Mouse (Mus musculus) yolk sac, embryonic 10.5 days (tissue): ENCODE results near the gene Crim1.
A peak's percentile ranks its signal among the peaks of the same experiment; 100 is the strongest.

ENCODE experiments used
- DNase-seq: peaks from one replicate; pipeline ENCODE4 v3.0.0-alpha.2; 2017; ENCODE audit warnings: low spot score

Crim1 gene

DNA sequence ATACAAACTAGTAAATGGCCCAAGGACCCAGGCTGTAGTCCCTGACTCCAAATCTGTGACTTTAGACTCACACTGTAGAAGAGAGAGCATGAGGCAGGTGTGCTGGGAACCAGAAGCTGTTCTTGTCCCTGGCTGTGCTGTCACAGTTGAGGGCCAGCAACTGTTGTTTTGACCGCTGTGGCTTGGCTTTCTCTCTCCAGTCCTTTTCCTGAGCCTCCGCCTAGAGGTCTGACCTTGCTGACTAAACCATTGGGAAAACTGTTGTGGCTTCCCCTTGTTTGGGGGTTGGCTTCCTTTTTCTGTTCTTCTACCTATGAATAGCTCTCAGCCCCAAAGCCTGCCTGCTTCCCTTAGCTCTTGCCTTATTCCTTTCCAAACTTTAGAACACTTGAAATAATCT, 126.3 kb downstream of the Crim1 start:
- DNase-seq, result no peak

DNA sequence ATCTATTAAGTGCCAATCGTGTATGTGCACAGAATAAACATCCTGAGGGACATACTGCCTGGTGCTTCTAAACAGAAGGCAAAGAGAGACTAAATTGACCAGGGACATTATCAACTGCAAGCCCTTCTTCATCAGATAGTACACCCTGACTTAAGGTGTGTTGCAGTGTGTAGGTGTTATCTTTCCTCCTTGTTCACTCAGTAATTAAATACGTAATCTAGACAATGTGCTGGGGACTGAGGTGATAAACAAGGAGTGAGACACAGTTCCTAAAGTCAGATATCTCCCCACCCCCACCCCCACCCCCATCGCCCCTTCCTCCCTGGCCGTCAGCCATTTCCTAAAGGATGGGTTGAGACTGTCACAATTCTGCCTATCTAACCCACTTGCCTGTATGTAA, 127.1 kb downstream of the Crim1 start:
- no peak for DNase-seq

DNA sequence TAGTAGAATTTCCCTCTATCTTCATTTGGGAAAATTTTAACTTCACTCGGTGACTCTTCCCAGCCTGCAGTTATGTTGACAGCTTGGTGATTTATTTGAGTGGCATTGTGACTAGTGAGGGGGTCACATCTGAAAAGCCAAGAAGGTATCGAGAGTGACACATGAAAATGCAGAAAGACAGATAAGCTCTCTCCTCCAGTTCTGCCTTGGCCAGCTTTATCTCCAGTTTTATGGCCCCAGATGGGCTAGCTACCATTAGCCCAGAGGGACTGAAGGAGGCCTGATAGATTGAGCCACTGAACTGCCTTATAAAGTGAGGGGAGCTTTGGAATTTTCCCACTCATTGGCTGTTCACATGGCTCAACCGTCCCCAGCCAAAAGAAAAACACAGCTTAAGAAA, 128.2 kb downstream of the Crim1 start:
- peak; percentile 33 for DNase-seq

- DNase-seq, result no peak
Observed at GRCm38 (mm10) chr17:78331438-78331837, 131.4 kb downstream of the Crim1 start.

GRCm38 (mm10) chr17:78333275-78333674, 133.2 kb downstream of the Crim1 start:
- DNase-seq, result no peak

DNA sequence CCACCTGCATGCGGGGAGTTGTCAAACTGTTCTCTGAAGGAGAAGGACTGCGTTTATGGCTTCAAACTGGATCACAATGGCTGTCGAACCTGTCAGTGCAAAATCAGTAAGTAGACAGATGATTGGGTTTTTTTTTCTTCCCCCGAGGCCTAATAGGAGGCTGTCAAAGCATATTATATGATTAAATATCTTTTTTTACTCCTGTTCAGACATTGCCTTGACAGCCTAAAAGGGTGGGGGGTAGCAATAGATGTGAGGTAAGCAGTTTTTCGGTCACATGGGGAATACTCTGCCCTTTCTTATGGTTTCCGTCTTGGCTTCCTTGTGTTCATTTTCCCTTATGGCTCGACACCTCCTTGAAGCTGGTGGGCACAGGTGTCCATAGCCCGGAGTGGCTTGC, 135.2 kb downstream of the Crim1 start:
- no peak for DNase-seq

DNA sequence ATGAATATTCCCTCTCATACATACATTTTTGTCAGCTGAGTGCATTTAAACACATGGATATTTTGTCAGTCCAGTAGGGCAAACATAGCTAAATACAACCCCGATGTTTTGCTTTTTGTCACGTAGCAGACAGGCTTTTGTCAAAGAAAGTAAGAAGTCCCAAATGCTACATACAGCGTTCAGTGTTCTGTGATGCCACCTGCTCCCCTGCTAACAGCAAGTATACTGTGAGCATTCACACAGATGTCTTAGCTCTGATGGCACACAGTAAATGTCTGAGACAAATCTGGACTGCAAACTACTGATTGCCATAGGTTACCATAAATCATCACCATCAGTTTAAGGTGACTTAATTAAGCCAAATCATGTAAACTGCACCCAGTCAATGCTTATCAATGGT, 143.6 kb downstream of the Crim1 start:
- DNase-seq, result no peak

DNA sequence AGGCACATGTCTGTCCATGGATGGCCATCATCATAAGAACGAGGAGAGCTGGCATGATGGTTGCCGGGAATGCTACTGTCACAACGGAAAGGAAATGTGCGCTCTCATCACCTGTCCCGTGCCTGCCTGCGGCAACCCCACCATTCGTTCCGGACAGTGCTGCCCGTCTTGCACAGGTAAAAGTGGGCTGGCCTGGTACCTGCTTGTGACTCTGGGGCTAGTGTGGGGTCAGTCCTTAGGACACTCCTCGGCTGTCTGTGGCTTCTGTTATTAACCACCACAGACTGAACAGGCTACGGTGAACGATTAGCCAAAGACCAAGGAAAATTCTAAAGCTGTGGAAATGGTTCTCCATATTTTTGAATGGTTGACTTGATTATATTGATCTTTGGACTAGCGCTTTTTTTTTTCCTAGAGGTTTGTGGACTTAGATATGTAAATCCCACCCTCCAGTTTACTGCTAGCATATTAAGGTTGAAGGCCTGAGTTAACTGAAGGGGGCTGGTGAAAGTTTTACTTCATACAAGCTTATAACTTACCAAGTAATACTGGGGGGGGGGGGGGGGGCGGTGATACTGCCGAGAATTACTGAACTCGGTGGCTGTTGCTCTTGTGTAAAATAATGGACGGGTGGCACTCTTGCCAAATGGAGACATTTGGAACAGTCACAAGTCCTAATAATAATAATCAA, 147.2 kb downstream of the Crim1 start:
- no peak for DNase-seq

DNA sequence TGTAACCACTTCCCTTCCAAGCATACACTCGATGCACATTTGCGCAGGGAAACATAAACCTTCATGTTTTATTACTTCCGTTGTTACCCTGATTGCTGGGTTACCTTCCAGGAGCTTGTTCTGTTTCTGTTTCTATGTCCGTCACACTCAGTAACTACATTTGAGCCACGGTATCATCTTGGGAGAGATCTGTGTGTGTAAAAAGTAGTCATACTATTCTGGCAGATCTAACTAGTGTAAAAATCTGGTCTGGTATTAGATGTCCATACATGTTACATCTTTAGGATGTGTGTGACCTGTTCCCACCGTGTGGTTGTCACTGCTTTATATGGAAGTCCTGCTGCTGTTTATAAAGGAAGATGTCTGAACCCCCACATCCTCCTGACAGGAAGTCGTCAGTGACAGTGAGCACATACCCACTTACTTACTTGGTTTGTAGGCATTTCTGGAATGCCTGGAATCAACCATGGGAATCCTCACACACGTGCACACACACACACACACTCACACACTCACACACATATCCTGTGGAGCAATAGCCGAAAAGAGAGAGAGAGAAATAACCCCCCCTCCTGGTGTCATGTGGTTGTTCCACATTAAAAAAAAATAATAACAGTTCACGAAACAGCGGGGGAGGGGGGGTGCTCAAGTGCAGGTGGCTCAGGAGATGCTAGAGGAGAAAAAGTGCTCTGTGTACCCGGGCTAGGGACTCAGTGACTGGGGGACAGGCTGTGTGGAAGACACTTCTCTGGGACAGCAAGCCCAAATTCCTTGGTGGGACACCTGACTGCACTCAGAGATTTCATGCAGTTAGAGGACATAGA, 151.8 kb downstream of the Crim1 start:
- peak; percentile 39 for DNase-seq

DNA sequence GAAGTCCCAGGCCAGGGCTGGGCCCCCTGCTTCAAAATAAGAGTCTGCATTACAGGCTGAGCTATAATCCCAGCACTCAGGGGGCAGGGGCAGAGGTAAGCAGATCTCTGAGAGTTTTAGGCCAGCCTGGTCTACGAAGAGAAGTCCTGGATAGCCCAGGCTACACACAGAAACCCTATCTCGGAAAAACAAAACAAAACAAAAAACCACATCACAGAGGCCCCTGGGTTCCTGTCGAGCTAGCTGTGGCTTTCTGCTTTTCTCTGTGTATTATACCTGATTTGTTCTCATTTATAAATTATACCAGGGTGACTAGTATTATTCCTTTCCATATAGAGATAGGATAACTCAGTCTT, 152.4 kb downstream of the Crim1 start:
- no peak for DNase-seq

DNA sequence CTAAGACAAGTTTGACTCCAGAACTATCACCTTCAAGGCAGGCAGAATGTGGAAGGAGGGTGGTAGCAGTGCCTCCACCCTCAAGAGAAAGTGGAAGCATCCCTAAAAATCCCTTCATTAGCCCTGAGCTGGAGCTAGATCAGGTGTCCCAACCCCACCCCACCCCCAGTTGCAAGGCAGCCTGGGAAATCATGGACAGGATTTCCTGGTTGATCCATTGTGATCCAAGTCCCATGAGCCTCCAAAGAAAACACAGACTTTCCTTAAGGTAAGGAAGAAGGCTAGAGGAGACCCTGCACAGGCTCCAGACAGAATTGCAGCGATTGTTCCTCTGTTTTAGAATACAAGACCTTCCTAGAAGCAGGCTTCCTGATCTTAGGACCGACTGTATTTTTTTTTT, 154.4 kb downstream of the Crim1 start:
- DNase-seq, result no peak

DNA sequence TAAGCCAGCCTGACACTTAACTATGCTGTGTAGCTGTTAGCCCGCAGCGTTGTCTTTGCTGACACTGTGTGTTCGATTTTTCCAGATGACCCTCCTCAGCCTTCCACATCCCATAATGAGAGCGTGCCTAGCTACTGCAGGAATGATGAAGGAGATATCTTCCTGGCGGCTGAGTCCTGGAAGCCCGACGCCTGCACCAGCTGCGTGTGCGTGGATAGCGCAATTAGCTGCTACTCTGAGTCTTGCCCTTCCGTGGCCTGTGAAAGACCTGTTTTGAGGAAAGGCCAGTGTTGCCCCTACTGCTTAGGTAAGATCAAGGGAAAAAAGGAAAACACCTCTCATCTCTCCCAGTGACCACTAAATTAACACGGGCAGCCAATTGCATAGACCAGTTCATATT, 154.8 kb downstream of the Crim1 start:
- no peak for DNase-seq

DNA sequence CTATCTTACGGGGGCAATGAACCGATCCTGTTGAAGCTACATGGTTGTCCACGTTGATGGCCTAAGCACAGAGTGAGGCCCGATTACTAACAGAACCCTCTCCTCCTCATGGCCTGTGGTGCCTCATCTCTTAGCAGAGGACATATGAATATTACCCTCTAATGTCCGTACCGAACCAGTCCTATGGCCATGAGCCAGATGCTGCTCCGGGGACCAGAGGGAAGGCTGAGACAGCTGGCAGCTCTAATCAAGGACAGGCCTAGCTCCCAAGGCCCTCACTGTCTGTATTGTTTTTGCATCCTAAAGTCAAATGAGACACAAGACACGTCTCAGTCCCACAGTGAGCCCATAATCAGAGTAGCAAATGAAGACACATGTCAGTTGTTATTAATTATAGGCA, 155.6 kb downstream of the Crim1 start:
- no peak for DNase-seq

GRCm38 (mm10) chr17:78357753-78358152, 157.7 kb downstream of the Crim1 start:
- no peak for DNase-seq

- no peak for DNase-seq
Observed at GRCm38 (mm10) chr17:78358251-78358726, 158.2 kb downstream of the Crim1 start.

GRCm38 (mm10) chr17:78361939-78362728, 162.1 kb downstream of the Crim1 start:
- no peak for DNase-seq

- DNase-seq, result no peak
Observed at GRCm38 (mm10) chr17:78364555-78365302, 164.7 kb downstream of the Crim1 start.

DNA sequence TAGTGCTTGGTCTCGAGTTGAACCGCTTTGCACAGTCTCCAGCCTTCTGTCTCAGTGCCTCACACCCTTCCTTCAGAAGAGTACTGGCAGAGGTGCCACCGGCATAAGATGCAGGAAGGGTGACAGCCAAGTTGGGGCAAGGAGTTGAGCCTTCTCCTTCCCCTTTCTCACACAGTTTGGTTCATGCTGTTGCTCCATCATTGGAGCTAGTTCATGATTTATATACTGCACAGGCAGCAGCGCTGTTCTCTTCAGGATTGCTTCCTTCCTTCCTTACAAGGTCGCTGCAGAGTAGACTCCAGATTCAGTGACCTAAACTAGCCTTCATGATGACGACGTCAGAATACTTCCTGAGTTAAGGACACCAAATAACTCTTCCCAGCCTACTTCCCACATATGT, 166.0 kb downstream of the Crim1 start:
- DNase-seq, result no peak

DNA sequence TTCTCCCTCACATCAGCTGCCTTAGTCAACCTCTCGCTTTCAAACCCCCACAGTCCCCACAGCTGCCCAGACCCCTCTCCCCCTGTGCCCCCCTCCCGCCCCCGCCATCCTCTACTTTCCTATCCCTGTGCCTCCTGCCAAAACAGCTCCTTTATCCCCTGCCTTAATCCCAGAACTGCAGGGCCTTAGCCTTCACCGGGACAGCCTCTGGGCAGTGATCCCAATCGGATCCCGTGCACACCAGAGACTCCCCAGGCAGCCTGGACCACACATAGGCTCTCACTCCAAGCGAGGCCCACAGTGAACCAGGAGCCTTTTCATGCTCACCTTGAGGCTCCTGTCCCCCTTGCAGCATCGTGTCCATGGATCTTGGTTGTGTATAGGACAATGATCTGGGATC, 168.4 kb downstream of the Crim1 start:
- no peak for DNase-seq

DNA sequence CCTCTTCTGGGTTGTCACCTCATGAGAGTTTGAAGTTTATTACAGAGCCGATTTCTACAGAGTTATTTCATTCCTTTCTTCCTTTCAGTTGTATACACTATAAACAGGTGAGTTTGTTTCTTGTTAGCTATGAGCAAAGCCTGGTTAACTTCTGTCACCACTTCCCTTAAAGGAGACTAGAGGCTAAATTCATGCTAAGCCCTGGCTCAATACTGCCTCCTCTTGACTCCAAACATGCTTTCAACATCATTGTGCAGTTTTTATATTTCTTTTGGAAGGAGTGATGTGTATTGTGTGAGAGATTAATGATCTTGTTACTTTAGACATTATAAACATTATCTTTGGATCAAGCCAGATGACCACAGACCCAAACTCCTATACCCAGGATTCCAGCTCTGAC, 170.4 kb downstream of the Crim1 start:
- no peak for DNase-seq

DNA sequence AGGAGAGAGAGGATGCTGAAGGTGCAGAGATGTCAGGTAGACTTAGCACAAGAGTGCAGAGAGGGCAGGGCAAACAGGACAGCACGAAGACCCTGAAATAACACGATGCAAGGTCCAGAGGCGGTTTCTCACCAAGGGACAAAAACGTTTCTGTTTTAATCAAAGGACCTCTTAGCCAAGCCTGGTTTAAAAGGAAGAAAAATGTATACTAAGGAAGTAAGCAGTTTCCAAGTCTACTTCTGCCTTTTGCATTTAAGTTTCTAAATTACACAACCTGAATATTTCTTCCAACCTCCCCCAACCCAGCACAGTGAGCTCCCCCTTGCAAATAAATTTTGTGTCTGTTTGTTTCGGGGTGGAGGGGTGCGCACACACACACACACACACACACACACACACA, 173.1 kb downstream of the Crim1 start:
- no peak for DNase-seq

DNA sequence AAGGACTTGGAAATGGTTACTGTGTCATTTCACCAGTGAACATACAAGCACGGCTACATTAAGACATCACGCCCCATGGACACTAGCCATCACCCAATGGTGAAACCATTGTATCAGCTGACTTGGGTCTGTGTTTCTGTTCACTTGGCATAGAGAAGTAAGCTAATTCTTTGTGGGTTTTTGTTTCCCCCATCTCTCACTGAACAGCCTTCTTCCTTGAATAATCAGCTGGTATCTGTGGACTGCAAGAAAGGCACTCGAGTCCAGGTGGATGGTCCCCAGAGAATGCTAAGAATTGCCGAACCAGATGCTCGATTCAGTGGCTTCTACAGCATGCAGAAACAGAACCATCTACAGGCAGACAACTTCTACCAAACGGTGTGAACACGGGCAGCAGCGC, 173.8 kb downstream of the Crim1 start:
- DNase-seq, result no peak
